Mouse (Mus musculus) liver, embryonic 14.5 days (tissue): Measurements from ENCODE around the gene Gpr1. TPM values are rescaled to one million over a fixed set of nuclear protein-coding genes. Genes with fewer than 3 reads are reported as not detected.

Source experiments
- ATAC-seq: fragments of 200-750 bp; cut with Nextera tagmentation; 2 replicates; pipeline ENCODE4 v1.8.0; 2017; ENCODE audit warnings: moderate number of reproducible peaks, mild to moderate bottlenecking, moderate library complexity; ENCODE audit not compliant: insufficient read depth
- DNase-seq, 3 experiments: peaks; one replicate each; pipeline ENCODE4 v3.0.0-alpha.2; 2012 to 2013; ENCODE audit warnings: low read depth in 3 of 3, low spot score in 3 of 3
- H3K27ac ChIP-seq: fragments of 300-500 bp; sonication (generic); 2 replicates; pipeline ENCODE4 v1.5.1; 2014; ENCODE audit warnings: moderate library complexity, mild to moderate bottlenecking, control low read depth, inconsistent platforms
- H3K27me3 ChIP-seq: fragments of 300-500 bp; sonication (generic); 2 replicates; pipeline ENCODE4 v1.6.1; 2014; ENCODE audit warnings: mild to moderate bottlenecking, low read length, moderate library complexity; ENCODE audit not compliant: control insufficient read depth, insufficient read depth
- H3K36me3 ChIP-seq: fragments of 300-500 bp; sonication (generic); replicated peaks from 2 replicates; pipeline ENCODE4 v1.6.1; 2014; ENCODE audit warnings: low read depth; ENCODE audit not compliant: control insufficient read depth, insufficient read depth
- H3K4me1 ChIP-seq, 2 experiments: fragments of 200-500 bp in 1 of 2; fragments of 300-500 bp in 1 of 2; sonication (generic) in 1 of 2; replicated peaks; 2 replicates each; pipeline ENCODE4 v1.6.1; 2012 to 2014; ENCODE audit warnings: antibody characterized with exemption in 1 of 2, inconsistent platforms in 1 of 2, low read length in 1 of 2; ENCODE audit not compliant: control insufficient read depth in 2 of 2, insufficient read depth in 2 of 2
- H3K4me2 ChIP-seq: fragments of 300-500 bp; sonication (generic); 2 replicates; pipeline ENCODE4 v1.6.1; 2014; ENCODE audit warnings: low read depth, mild to moderate bottlenecking, control low read depth, moderate library complexity
- H3K4me3 ChIP-seq, 2 experiments: fragments of 200-500 bp in 1 of 2; fragments of 300-500 bp in 1 of 2; sonication (generic) in 1 of 2; 2 replicates each; pipeline ENCODE4 v1.5.1; 2012 to 2014; ENCODE audit warnings: low read depth in 2 of 2, low read length in 2 of 2, mild to moderate bottlenecking in 2 of 2, control low read depth in 1 of 2, inconsistent platforms in 1 of 2, moderate library complexity in 1 of 2; ENCODE audit not compliant: insufficient read depth in 1 of 2
- H3K9ac ChIP-seq: fragments of 300-500 bp; sonication (generic); replicated peaks from 2 replicates; pipeline ENCODE4 v1.6.1; 2014; ENCODE audit warnings: mild to moderate bottlenecking, control low read depth, moderate library complexity
- H3K9me3 ChIP-seq: fragments of 300-500 bp; sonication (generic); 2 replicates; pipeline ENCODE4 v1.6.1; 2016; ENCODE audit warnings: low read length, mixed read lengths; ENCODE audit not compliant: control insufficient read depth
- CTCF ChIP-seq: IDR thresholded peaks from 2 replicates; pipeline ENCODE4 v1.5.1; 2016; ENCODE audit warnings: antibody characterized with exemption, low read depth, control low read depth
- EP300 ChIP-seq: IDR thresholded peaks from 2 replicates; pipeline ENCODE4 v1.6.1; 2016; ENCODE audit warnings: antibody characterized with exemption, low read depth
- WGBS: fragments of 180-500 bp; shearing (Covaris S2); extraction: QIAGEN DNeasy Blood & Tissue Kit; methylation state at CpG from one replicate; pipeline ENCODE4 v1.1.7; 2014; ENCODE audit not compliant: insufficient replicate concordance; 5-methylcytosine and 5-hydroxymethylcytosine counted together
- polyA plus RNA-seq, 2 experiments: library from polyadenylated mRNA; depleted of rRNA in 1 of 2; stranded (reverse) in 1 of 2; unstranded in 1 of 2; fragments of >200 nt; fragmentation: Nextera tagmentation in 1 of 2; extraction: Ambion mirVana in 1 of 2; gene quantifications; 2 replicates each; pipeline versions ENCODE4 v1.2.1 to v1.2.3; 2012 to 2014

The Gpr1 gene
- polyA plus RNA-seq, 2 experiments = not detected

DNA sequence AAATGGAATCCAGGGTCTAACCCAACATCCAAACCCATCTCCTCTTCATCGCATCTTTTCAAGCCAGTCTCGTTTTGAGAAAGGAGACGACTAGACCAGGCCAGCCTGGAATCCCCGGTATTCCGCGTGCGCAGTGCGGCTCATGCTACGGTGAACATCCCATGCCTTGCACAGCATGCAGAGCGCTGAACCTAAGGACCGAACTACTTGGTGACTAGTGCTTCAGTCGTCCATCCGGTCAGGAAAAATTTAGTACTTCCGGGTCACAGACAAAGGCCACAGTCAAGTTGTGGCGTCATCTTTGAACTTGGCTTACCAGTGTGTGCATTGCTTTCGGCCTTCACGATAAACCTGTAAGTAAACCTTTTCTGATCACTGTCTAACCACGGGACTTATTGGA, 14.0 kb downstream of the Gpr1 start:
- H3K27ac ChIP-seq = no peak overlapping the region
- TF ChIP-seq EP300 (no peak), CTCF (no peak)
- no peak overlapping the region for H3K4me3 ChIP-seq
- 82% methylated on average over 18 of the region's 18 CpGs for WGBS
- DNase-seq (no peak), ATAC-seq (no peak)
- no peaks in the 10 kb centered on the region for H3K9me3 ChIP-seq
- no peak overlapping the region for H3K4me2 ChIP-seq
- H3K27me3 ChIP-seq = no peaks in the 10 kb centered on the region
- H3K4me1 ChIP-seq = no peaks in the 10 kb centered on the region; a peak in 1 of 4 replicates
- no peak overlapping the region for H3K9ac ChIP-seq
- no peaks in the 10 kb centered on the region for H3K36me3 ChIP-seq

DNA sequence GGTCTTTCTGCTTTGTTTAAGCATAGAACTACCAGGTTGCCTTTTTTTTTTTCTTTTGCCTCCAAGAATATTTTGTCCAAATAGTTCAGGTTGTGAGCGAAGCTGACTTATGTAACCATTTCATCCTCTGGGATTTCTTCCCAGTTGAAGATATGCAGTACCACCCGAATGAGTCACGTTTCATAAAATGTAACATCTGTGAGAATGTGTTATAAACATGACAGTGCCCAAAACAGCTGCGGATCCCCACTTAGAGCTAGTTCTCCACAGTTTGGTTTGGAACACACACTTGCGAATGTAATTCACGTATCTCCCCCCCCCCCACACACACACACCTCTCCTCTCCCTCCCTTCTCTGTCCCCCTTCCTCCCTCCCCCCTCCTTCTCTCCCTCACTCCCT, 15.0 kb downstream of the Gpr1 start:
- H3K4me1 ChIP-seq = no peaks in the 10 kb centered on the region
- ATAC-seq (no peak), DNase-seq (no peak)
- no peak overlapping the region for H3K4me2 ChIP-seq
- WGBS = 71% methylated on average over 6 of the region's 6 CpGs
- H3K27me3 ChIP-seq = no peaks in the 10 kb centered on the region
- TF ChIP-seq CTCF = no peak
- TF ChIP-seq EP300 = no peak
- H3K36me3 ChIP-seq = no peaks in the 10 kb centered on the region
- H3K9me3 ChIP-seq = no peaks in the 10 kb centered on the region
- H3K27ac ChIP-seq = no peak overlapping the region
- H3K9ac ChIP-seq = no peak overlapping the region
- no peak overlapping the region for H3K4me3 ChIP-seq

DNA sequence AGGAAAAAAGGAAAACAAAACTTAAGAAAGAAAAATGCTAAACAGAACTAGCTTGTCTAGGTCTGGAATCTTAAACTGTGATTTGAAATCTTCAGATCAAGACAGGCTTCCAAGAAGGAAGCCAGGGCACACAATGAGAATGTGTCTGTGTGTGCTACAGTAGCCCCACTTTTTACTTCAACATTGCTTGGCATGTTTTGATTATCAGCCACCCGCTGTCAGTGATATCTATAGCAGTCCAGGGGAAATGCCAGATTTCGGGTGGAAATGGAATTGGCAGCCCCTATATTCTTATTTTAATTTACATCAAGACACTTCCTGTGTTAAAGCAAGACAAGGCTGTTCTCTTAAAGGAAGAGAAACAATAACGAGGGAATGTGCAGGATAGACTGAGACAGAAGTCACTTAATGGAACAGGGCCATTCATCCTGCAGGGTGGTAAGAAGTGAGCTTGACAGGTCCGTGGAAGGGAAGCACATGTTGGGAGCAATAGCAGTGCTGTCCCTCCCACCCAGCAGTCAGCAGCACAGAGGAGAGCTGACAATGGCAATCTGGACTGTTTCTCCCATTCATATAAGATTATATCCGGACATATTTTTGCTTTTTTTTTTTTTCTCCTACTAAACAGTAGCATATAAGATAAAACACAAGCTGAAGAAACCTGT, 18.4 kb downstream of the Gpr1 start:
- Histone ChIP-seq H3K27ac (no peak overlapping the region), H3K4me1 (no peaks in the 10 kb centered on the region), H3K4me2 (no peak overlapping the region), H3K36me3 (no peaks in the 10 kb centered on the region), H3K9ac (no peak overlapping the region), H3K4me3 (no peak overlapping the region), H3K27me3 (no peaks in the 10 kb centered on the region), H3K9me3 (no peaks in the 10 kb centered on the region)
- 33% methylated on average over 5 of the region's 5 CpGs for WGBS
- TF ChIP-seq EP300 (no peak), CTCF (no peak)
- ATAC-seq (no peak), DNase-seq (no peak)

DNA sequence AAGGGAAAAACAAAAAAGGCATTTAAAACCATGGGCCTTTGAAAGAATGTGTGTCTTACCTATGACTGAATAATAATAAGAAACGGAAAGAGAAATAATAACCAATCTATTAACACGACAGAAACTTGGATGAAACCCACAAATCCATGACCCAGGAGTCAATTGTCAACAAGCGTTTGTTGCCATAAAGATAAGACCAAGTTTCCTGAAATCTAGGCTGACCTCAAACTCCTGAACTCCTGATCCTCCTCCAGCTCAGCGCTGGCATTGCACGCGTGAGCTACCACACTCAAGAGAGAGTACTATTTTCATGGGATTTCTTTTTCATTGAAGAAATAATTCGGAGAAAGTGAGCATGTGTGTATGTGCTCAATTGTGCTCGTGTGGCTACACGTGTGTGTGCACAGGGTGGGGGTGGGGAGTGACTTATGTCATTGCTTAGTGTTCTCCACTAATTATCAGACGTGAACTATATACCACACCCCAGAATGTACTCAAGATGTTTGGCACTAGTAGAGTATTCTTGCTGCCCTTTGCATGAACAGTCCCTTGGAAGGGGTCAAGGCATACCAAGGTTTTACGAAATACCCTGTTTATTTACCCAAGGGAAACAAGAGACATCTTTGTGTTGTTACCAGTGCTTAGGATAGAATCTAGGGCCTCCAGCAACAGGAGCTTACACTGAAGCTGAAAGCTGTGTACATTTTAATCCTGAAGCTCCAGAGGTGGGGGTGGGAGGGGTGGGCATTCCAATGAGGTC, 21.9 kb downstream of the Gpr1 start:
- no peak for TF ChIP-seq EP300
- TF ChIP-seq CTCF = no peak
- H3K36me3 ChIP-seq = no peaks in the 10 kb centered on the region
- H3K27me3 ChIP-seq = no peaks in the 10 kb centered on the region
- no peak overlapping the region for H3K4me2 ChIP-seq
- H3K27ac ChIP-seq = no peak overlapping the region
- DNase-seq (no peak), ATAC-seq (no peak)
- no peak overlapping the region for H3K9ac ChIP-seq
- no peaks in the 10 kb centered on the region for H3K9me3 ChIP-seq
- H3K4me1 ChIP-seq = no peaks in the 10 kb centered on the region
- no peak overlapping the region for H3K4me3 ChIP-seq
- WGBS = 56% methylated on average over 11 of the region's 11 CpGs

DNA sequence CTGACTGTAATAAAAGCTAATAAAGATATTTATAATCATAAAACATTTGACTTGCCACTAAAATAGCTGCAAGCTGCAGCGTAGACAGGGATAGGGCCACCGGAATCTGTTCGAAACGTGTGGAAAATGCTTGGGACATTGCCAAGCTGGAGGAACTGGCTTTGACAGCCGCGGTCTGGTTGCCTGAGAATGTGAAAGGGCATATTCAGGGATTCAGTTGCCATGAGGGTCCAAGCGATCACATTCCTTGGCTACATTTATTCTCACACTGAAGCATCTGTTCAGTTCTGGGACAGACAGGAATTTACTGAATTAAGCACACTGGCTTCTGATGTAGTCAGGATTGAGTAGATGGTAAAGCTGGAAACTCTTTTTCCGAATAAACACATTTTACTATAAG, 23.5 kb downstream of the Gpr1 start:
- no peak for DNase-seq
- Histone ChIP-seq H3K27ac (no peak overlapping the region), H3K4me3 (no peak overlapping the region), H3K4me2 (no peak overlapping the region), H3K9ac (no peak overlapping the region), H3K27me3 (no peaks in the 10 kb centered on the region), H3K36me3 (no peaks in the 10 kb centered on the region), H3K4me1 (no peaks in the 10 kb centered on the region), H3K9me3 (no peaks in the 10 kb centered on the region)
- 74% methylated on average over 8 of the region's 8 CpGs for WGBS
- no peak for ATAC-seq
- TF ChIP-seq CTCF = no peak
- TF ChIP-seq EP300 = no peak
